Mouse (Mus musculus) ES-E14 (cell line): Measurements from ENCODE around the gene Trcg1.

ENCODE experiments used
- CHD2 ChIP-seq: IDR thresholded peaks from 2 replicates; pipeline ENCODE4 v1.6.1; 2014; ENCODE audit warnings: mild to moderate bottlenecking, low read depth, low read length, inconsistent platforms
- MAFK ChIP-seq: IDR thresholded peaks from 2 replicates; pipeline ENCODE4 v1.6.1; 2014; ENCODE audit warnings: mild to moderate bottlenecking, low read depth, low read length, inconsistent platforms; ENCODE audit not compliant: insufficient read depth

DNA sequence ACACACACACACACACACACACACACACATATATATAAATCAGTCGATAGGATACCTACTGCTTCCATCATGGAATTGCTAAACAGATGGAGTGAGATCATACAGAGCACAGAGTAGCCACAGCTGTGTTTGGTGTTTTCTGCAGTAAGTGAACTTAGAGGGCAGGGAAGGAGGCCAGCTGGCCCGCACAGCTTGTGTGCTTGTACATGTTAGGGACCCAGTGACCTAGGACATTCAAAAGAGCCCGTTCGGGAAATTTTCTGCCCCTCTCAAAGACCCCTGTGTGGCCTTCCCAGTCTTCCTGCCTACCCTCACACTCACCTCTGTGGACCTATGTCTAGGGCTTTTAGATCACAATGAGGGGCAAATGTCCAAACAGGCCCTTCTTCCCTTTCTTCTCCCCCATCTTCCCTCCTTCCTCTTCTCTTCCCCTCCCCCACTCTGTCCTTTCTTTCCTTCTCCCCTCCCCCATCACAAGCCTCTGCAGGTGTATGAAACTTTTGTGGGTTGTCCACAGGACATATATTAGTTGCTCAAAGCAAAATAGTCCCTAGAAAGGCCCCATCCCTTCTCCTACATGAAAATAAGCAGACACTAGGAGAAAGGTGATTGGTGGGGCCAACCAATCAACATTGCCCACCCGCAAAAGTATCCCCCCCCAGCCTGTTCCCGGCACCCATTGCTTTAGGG lies 37.6 kb downstream of the Trcg1 start:
- TF ChIP-seq CHD2: no peak
- no peak for TF ChIP-seq MAFK
